Mouse (Mus musculus) liver, embryonic 16.5 days (tissue): ENCODE results near the gene Ptgr1. TPM values are rescaled to one million over a fixed set of nuclear protein-coding genes. Genes with fewer than 3 reads are reported as not detected.

Experiments used
- ATAC-seq: fragments of 200-750 bp; cut with Nextera tagmentation; 2 replicates; pipeline ENCODE4 v1.8.0; 2017; ENCODE audit warnings: low read depth, mild to moderate bottlenecking, moderate number of reproducible peaks, moderate library complexity
- H3K27ac ChIP-seq: fragments of 300-500 bp; sonication (generic); 2 replicates; pipeline ENCODE4 v1.5.1; 2014; ENCODE audit warnings: mild to moderate bottlenecking, low read length
- H3K27me3 ChIP-seq: fragments of 300-500 bp; sonication (generic); 2 replicates; pipeline ENCODE4 v1.6.1; 2014; ENCODE audit warnings: low read depth, low read length, mixed read lengths; ENCODE audit not compliant: control insufficient read depth, insufficient read depth
- H3K36me3 ChIP-seq: fragments of 300-500 bp; sonication (generic); 2 replicates; pipeline ENCODE4 v1.6.1; 2014; ENCODE audit warnings: mild to moderate bottlenecking; ENCODE audit not compliant: control insufficient read depth, insufficient read depth
- H3K4me1 ChIP-seq: fragments of 300-500 bp; sonication (generic); 2 replicates; pipeline ENCODE4 v1.6.1; 2014; ENCODE audit warnings: low read depth, low read length, mixed read lengths; ENCODE audit not compliant: control insufficient read depth
- H3K4me2 ChIP-seq: fragments of 300-500 bp; sonication (generic); 2 replicates; pipeline ENCODE4 v1.6.1; 2014; ENCODE audit warnings: low read depth, low read length, mixed read lengths
- H3K4me3 ChIP-seq: fragments of 300-500 bp; sonication (generic); 2 replicates; pipeline ENCODE4 v1.5.1; 2014; ENCODE audit warnings: low read depth, mild to moderate bottlenecking, low read length
- H3K9ac ChIP-seq: fragments of 300-500 bp; sonication (generic); 2 replicates; pipeline ENCODE4 v1.6.1; 2014; ENCODE audit warnings: low read depth, low read length
- H3K9me3 ChIP-seq: fragments of 300-500 bp; sonication (generic); replicated peaks from 2 replicates; pipeline ENCODE4 v1.6.1; 2016; ENCODE audit warnings: low read length; ENCODE audit not compliant: control insufficient read depth
- whole genome bisulfite sequencing: fragments of 180-500 bp; shearing (Covaris S2); extraction: QIAGEN DNeasy Blood & Tissue Kit; methylation state at CpG from one replicate; pipeline ENCODE4 v1.1.7; 2014; ENCODE audit not compliant: insufficient replicate concordance; 5-methylcytosine and 5-hydroxymethylcytosine counted together
- polyA plus RNA-seq: library from polyadenylated mRNA; unstranded; fragments of >200 nt; fragmentation: Nextera tagmentation; extraction: Ambion mirVana; gene quantifications from 2 replicates; pipeline ENCODE4 v1.2.1, GENCODE M21; 2015

Ptgr1 gene
- polyA plus RNA-seq, 1 experiment from 2014 or later, result 12.2 TPM

DNA sequence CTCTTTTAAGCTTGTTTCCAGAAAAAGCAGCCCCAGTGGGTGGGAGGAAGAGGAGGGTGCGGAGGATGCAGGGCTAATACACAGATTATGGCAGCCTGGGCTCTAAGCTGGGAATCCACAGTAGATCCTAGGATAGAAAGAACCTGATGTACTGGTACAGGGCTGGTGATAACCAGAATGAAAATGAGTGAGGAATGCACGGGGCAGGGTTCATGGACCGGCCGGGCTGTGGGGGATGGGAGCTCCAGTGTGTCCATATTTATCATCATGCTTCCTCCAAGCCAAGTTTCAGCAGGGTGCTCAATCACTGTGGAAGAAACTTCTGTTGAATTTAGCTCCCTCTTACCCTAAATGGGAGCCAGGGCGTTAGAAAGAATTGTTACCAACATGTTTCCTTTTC, 10.2 kb upstream of the Ptgr1 start:
- H3K9ac ChIP-seq, result no peak overlapping the region
- peaks cover 10% of the 10 kb centered on the region for H3K4me1 ChIP-seq
- no peaks in the 10 kb centered on the region for H3K9me3 ChIP-seq
- no peaks in the 10 kb centered on the region for H3K27me3 ChIP-seq
- H3K27ac ChIP-seq, result no peak overlapping the region
- H3K4me3 ChIP-seq, result no peak overlapping the region
- H3K36me3 ChIP-seq, result no peaks in the 10 kb centered on the region
- H3K4me2 ChIP-seq, result no peak overlapping the region
- peak; percentile 47; the same call in 1 of the 2 replicates for ATAC-seq
- WGBS, result 65% methylated on average over 5 of the region's 5 CpGs

DNA sequence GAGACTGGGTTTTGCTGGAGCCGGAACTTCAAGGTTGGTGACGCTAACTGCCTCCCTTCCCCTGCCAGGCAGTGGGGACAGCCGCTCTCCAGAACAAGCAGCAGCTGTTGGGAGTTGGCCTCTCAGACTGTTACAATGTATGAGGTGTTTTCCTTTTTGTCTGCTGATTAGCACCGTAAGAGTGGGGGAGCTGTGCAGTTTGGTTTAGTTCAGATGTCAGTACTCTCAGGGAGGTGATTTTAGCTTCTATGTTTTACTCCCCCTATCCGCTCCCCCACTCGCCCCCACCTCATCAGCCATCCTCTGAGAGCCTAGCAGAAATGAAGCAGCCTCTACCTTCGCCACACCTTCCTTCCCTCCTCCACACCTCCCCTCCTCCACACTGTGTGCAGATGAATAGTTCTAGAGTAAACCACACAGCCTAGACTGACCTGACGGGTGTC, 8.4 kb upstream of the Ptgr1 start:
- WGBS, result 50% methylated on average over 8 of the region's 8 CpGs
- Histone ChIP-seq H3K4me3 (no peak overlapping the region), H3K27ac (no peak overlapping the region), H3K36me3 (no peaks in the 10 kb centered on the region), H3K4me1 (peaks cover 23% of the 10 kb centered on the region), H3K4me2 (no peak overlapping the region), H3K9me3 (no peaks in the 10 kb centered on the region), H3K27me3 (no peaks in the 10 kb centered on the region), H3K9ac (no peak overlapping the region)
- ATAC-seq, result no peak

DNA sequence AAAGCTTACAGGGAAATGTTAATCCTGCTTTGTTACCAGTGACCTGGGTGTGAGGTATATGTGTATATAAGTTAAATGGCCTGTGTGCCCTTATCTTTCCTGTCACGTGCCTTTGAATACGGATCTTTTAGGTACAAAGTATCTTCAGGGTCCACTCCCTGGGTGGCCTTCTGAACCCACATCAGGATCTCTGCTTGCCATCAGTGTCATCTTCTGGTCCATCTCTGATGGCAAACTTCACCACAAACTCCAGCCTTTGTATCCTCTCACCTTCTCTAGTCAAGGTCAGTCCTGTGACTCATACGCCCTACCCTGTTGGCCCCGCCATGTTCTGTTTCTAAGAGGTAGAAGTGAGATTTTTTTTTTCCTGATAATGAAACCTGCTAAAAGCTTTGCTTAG, 7.8 kb upstream of the Ptgr1 start, which contains the start of gene Dnajc25:
TSS of gene Dnajc25 (plus strand) at position 301 of the 400 bp plus-strand sequence.
- Histone ChIP-seq H3K27me3 (no peaks in the 10 kb centered on the region), H3K27ac (no peak within 1 kb of the TSS), H3K4me1 (peaks cover 24% of the 10 kb centered on the region), H3K4me2 (no peak within 1 kb of the TSS), H3K9ac (no peak within 1 kb of the TSS), H3K36me3 (no peaks in the 10 kb centered on the region), H3K9me3 (no peaks in the 10 kb centered on the region), H3K4me3 (no peak within 1 kb of the TSS)
- no peak for ATAC-seq
- WGBS, result 40% methylated on average over 4 of the region's 4 CpGs

DNA sequence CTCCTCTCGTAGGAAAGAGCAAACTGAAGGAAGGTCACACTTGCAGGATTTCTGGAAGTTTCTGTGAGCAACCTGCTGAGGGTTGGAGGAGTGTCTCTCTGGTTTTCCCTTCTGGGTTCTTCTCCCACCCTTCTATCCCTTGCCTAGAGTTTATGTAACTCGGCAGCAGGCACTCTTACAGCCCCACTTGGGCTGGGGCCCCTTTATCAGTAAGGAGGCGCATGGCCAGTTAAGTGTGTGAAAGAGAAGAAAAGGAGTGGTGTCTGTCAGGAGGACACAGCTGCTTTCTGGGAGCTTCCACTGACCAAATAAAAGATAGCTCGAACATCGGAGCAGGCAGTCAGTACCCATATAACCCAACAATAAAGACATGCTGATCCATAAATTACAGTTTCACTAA, 5.3 kb upstream of the Ptgr1 start:
- peak overlapping the region; percentile 34 for H3K4me2 ChIP-seq
- H3K27ac ChIP-seq, result no peak overlapping the region
- no peaks in the 10 kb centered on the region for H3K9me3 ChIP-seq
- WGBS, result 30% methylated on average over 5 of the region's 5 CpGs
- peaks cover 28% of the 10 kb centered on the region for H3K4me1 ChIP-seq
- no peaks in the 10 kb centered on the region for H3K36me3 ChIP-seq
- no peak overlapping the region for H3K9ac ChIP-seq
- H3K4me3 ChIP-seq, result no peak overlapping the region; the same call in 1 of the 2 replicates
- peak; percentile 53 for ATAC-seq
- no peaks in the 10 kb centered on the region for H3K27me3 ChIP-seq

DNA sequence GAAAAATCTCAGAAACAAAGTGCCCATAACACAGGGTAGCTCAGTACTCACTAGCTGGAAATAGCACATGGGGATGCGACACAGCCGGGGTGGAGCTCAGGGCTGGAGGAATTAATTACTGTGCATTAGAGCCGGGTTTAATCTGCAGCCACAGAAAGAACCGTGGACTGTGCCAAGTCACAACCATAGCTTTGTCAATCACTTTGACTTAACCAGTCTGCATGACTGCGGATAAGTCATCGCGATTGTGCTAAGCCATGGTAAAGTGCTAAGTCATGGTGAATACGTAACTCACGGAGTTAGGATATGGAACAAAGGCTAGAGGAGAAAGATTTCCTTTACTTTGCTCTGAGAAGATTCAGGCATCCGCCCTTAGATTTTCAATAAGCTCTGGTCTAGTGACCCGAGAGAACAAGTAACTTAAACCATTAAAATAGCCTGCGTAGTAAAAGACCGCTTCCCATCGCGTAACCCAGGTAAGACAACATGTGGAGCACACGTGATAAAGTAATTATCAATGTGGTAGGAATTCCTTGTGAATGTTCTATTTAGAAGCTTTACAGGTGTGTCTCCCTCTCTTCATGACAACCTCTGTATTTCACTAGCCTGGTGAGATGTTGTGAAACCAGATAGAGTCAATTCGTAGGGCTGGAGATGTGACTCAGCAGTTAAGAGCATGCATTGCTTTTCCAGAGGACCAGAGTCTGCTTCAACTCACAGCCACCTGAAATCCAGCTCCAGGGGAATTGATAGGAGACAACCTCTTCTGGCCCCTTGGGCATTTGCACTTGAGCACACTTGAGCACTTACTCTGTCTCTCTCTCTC, 3.9 kb upstream of the Ptgr1 start:
- Histone ChIP-seq H3K27ac (no peak overlapping the region), H3K9ac (no peak overlapping the region), H3K4me2 (no peak overlapping the region), H3K36me3 (no peaks in the 10 kb centered on the region), H3K4me3 (no peak overlapping the region), H3K27me3 (no peaks in the 10 kb centered on the region), H3K9me3 (no peaks in the 10 kb centered on the region), H3K4me1 (peaks cover 41% of the 10 kb centered on the region)
- WGBS, result 50% methylated on average over 17 of the region's 17 CpGs
- ATAC-seq, result peak; percentile 25; the same call in 1 of the 2 replicates

DNA sequence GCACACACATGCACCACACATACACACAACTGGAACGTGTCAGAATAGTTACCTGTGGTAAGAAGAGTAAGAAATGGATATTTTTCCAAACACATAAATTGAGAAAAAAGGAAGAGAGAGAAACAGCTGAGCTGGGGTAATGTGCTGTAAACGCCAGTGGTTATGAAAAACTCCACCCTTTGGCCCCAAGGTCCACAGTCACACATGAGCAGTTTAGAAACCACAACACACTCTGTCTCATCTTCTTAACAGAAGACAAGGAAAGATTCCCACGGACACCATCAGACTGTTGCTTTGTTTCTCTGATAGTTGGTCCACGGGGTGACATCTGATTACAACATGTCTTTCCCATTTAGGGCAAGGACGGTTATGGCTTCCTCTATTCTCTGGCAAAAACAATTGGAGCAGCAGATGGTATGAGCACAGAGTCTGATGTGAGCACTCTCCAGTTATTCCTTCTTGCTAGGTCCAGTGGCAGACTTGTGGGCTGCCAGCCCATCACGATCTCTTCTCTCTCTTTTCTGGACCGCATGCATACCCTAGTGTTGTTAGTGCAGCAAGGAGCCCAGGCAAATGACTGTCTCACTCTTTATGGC, 2.5 kb upstream of the Ptgr1 start:
- ATAC-seq, result no peak
- no peak overlapping the region for H3K4me2 ChIP-seq
- H3K9ac ChIP-seq, result no peak overlapping the region
- WGBS, result 42% methylated on average over 7 of the region's 7 CpGs
- H3K9me3 ChIP-seq, result no peaks in the 10 kb centered on the region
- H3K27ac ChIP-seq, result no peak overlapping the region
- no peak overlapping the region for H3K4me3 ChIP-seq
- H3K36me3 ChIP-seq, result no peaks in the 10 kb centered on the region
- no peaks in the 10 kb centered on the region for H3K27me3 ChIP-seq
- peaks cover 48% of the 10 kb centered on the region for H3K4me1 ChIP-seq

DNA sequence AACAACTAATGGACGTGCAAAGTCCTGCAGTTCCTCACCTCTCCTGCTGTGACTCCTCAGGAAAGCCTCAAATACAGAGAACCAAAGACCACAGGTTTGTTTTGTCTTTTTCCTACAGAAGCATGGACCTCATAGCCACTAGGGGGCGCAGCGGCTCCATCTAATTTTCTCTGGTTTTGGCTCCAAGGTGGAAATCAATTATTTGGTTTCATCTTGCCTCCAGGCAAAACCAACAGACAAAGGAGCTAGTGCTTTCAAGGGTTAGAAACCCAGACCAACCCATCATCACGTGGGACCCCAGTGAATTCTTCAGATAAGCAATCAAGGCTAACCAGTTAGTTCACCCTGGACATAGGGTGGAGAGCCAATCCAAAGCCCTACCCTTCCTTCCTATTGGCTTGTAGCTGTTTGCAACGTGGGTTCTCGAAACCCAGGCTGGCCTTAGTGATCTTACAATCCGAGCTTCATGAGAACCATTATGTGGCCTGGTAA, 1.7 kb downstream of the Ptgr1 start:
- Histone ChIP-seq H3K4me1 (peaks cover 24% of the 10 kb centered on the region), H3K9ac (no peak overlapping the region), H3K27me3 (no peaks in the 10 kb centered on the region), H3K4me3 (no peak overlapping the region), H3K9me3 (no peaks in the 10 kb centered on the region), H3K27ac (no peak overlapping the region), H3K4me2 (peak overlapping the region; percentile 31; the same call in 1 of the 2 replicates), H3K36me3 (no peaks in the 10 kb centered on the region)
- ATAC-seq, result peak; percentile 33; the same call in 1 of the 2 replicates
- WGBS, result 7% methylated on average over 7 of the region's 7 CpGs

DNA sequence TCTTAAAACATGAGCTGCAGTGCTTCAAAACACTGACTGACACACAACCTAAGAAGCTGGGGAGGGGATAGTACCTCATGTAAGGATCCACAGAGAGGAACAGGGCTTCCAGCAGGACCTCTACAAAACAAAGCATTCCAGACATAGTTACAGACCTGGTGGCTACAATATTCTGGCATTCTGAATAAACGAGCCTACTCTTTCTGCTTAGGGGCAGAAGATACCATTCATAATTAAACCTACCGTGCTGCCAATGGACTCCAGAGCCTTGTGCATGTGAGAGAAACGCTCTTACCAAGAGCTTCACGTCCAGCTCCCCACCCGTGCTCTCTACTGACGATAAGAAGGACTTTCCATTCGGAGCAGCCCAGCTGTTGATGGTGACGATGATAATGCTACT, 4.1 kb downstream of the Ptgr1 start:
- peaks cover 24% of the 10 kb centered on the region for H3K4me1 ChIP-seq
- no peaks in the 10 kb centered on the region for H3K27me3 ChIP-seq
- no peak overlapping the region for H3K27ac ChIP-seq
- no peak overlapping the region for H3K4me3 ChIP-seq
- H3K4me2 ChIP-seq, result no peak overlapping the region
- no peak overlapping the region for H3K9ac ChIP-seq
- 75% methylated on average over 8 of the region's 8 CpGs for WGBS
- no peaks in the 10 kb centered on the region for H3K9me3 ChIP-seq
- ATAC-seq, result no peak
- H3K36me3 ChIP-seq, result no peaks in the 10 kb centered on the region

DNA sequence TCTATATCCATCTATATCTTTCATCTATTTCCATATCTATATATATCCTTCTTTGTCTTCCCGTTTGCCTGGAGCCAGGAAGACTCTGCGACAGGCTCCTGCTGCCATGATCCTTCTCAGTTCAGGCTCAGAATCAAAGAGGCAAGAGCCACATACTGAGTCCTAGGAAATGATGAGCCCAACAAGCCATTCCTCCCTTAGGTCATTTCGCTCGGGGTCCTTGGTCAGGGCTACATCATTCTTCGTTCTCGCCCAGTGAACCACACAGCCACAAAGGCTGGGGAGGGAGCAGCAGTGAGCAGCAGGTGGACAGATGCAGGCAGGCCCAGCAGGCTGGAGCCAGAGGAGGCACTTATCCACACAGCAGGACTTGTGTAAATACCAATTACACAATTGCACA, 5.5 kb downstream of the Ptgr1 start:
- 80% methylated on average over 6 of the region's 6 CpGs for WGBS
- H3K9me3 ChIP-seq, result no peaks in the 10 kb centered on the region
- H3K4me2 ChIP-seq, result no peak overlapping the region
- H3K27ac ChIP-seq, result no peak overlapping the region
- H3K27me3 ChIP-seq, result no peaks in the 10 kb centered on the region
- H3K9ac ChIP-seq, result no peak overlapping the region
- H3K36me3 ChIP-seq, result no peaks in the 10 kb centered on the region; the same call in 1 of the 2 replicates
- ATAC-seq, result no peak
- H3K4me3 ChIP-seq, result no peak overlapping the region
- peaks cover 12% of the 10 kb centered on the region for H3K4me1 ChIP-seq
